Mouse (Mus musculus) kidney, postnatal 10 days (tissue): Measurements from ENCODE around the gene Gm27021.

ENCODE experiments used
- DNase-seq: peaks from one replicate; pipeline ENCODE4 v3.0.0; 2021; ENCODE audit warnings: mixed read lengths

Gm27021 gene

DNA sequence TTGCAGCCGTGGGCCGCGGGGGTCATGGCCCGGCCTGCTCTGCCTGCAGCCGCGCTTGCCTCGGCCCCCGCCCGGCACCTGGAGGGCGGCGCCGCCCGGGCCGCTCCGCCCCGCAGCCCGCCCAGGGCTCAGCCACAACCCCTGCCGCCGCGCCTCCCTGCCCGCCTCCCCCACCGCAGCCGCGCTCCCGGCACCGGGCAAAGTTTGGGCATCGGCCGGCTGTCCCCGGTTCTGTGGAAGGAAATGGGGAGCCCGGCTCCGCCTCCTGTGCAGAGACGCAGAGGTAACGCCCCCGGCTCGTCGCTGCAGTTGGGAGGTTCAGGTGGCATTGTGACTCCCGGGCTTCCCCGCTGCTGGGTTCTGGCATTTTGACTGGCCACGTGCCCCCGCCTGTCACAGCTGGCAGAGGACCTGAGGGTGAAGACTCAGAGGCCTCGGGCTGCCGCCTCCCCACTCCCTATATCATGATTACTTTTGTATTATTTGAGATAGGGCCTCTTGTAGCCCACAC lies 33.5 kb downstream of the Gm27021 start:
- DNase-seq = peak; percentile 80

DNA sequence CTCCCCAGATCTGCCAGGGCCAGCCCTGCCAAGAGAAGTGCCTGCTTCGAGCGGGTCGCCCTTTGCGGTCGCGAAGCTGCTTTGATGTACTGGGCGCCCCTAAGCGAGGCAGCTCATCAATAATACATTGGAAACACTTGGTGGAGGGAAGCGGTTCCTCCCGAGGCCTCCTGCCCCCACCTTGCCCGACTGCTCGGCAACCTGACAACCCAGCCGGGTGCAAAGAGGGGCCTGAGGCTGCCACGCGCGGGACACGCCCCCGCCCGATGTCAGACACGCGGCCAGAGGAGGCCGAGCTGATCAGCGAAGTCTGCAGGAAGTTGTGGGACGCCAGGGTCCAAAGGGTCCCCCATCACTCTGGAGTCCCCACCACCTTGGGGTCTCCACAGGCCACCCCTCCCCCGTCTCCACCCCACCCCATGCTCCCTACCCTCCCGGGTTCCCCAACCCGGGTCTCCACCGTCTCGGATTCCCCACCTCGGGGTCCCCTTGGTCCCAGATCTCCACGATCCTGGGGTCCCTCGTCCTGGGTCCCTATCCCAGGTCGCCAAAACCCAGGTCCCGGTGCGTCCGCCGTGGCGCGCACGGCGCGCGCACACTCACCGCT lies 34.1 kb downstream of the Gm27021 start:
- DNase-seq = peak; percentile 39

- DNase-seq = no peak
These were observed 34.8 kb downstream of the Gm27021 start for GRCm38 (mm10) chr8:120632969-120633664.

DNA sequence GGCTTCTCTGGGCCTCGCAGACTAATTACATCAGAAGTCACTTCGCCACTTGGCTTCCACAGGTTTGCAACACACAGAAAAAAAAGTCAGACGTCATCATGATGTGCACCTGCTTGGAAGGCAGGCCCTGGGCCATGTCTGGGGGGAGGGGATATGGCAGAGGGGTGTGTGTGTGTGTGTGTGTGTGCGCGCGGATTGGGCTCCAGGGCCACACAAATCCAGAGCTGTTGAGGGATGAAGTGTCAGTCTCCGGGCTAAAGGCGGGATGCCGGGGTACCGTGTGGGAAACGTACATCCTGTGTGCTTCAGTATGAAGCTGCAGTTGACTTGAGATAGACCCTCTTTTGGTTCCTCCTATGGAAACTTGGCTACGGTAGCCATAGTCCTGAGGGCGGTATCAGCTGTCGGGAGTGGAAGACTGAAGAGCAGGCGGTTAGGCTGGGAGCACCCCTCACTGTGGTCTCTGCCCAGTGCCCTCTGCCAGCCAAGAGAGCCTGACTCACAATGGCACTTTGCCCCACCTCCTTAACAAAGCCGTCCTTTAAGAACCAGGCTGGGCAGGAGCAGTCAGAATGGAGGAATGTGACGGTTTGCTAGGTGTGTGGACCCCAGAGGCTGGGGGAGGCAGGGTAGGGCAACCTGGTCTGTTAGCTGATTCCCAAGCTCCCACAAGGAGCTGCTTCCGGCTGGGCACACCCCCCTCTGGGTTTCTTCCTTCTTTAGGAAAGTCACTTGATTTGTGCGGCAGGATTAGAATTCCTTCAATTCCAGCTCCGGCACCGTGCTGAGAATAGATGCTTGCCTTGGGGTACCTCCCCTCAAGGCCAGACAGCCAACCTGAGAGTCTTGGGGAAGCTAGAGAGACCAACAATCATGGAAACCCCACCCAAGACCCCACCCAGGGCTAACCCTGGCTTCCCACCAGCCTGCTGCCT lies 36.2 kb downstream of the Gm27021 start:
- no peak for DNase-seq

- no peak for DNase-seq
These were observed 37.0 kb downstream of the Gm27021 start for GRCm38 (mm10) chr8:120630848-120631247.

DNA sequence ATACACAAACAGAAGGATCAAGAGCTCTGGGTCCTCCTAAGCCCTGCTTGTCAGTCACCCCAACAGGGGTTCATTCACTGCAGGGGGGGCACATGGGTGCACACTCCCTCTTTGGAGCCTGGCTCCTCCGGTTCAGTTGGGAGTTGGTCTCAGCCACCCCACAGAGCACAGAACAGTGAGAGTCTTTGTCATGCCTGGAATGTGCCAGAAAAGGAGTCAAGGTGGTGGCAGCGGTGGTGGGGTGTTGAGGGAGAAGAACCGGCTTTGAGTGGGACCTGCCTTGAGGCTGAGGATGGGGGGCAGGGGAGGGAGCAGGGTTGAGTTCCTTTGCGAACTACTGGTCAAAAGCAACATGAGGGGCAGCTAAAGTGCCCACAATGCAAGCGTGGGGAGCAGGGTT lies 37.8 kb downstream of the Gm27021 start:
- DNase-seq = no peak

- DNase-seq = no peak
These were observed 40.6 kb downstream of the Gm27021 start for GRCm38 (mm10) chr8:120627298-120627697.

DNA sequence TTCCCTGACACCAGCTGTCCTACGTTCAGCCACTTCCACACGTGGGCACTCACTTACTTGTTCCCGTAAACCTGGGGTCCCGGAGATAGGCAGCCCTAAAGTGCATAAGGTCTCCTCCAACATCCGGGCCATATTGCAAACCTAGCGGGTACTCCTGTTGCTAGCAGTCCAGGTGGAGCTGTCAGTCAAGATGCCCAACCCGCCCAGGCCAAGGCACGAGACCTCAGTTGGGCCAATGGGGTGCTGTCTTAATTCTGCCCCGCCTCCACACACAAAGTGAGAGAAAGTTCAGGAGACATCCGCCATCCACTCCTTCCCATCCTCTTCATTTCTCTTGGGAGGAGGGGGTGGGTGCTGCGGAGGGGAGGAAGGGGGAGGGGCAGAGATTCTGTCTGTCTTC lies 41.4 kb downstream of the Gm27021 start:
- no peak for DNase-seq

DNA sequence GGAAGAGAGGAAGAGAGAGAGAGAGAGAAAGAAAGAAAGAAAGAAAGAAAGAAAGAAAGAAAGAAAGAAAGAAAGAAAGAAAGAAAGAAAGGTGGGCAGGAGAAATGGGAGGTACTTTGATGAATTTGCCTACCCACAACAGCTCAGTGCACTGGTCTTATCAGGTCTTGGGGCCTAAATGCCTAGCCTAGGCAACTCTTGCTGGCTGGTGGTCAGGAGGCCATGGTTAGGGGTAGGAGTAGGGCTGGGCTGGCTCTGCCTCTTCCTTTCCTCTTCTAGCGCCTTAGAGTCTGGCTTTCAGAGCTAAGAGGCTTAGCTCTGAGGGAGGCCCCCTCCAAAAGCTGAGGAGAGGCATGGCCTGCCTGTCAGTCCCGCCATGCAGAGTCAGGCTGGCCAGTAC lies 44.3 kb downstream of the Gm27021 start:
- no peak for DNase-seq

DNA sequence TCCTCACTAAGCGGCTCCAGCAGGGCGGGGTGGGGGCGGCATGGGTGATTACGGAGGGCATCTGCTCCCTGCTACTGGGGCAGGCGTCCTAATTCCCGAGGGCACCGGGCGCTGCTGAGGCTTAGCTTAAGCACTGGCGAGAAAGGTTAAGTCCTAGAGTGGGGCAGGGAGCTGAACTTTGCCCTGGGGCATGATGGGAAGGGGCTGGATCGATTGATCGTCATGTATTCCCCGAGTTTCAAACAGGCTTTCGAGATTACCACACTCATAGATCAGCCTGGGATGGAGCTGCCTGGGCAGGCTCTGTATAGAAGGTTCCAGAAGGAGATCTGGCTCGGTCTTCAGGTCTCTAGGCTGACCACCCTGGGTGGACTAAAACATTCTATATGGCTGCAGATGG lies 45.7 kb downstream of the Gm27021 start:
- DNase-seq = no peak

DNA sequence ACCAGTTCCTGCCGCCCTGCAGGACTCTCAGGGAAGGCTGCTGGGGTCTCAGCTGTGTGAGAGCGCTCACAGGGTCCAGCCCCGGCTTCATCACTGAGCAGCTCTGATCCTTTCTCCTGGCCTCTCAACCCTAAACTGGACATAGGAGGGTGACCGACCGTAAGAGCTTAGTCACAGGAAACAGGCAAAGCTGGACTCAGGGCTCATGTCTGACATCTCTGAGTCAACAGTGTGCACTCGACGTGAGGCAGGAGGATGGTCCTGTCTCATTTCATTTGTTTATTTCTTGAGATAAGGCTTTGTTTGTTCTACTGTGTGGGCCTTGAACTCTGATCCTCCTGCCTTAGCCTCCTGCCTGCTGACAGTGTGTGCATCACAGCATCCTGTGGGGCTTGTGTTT lies 47.4 kb downstream of the Gm27021 start:
- no peak for DNase-seq

GRCm38 (mm10) chr8:120619235-120620180 lies 48.4 kb downstream of the Gm27021 start:
- DNase-seq = no peak

GRCm38 (mm10) chr8:120618110-120618509 lies 49.8 kb downstream of the Gm27021 start:
- DNase-seq = peak; percentile 80

DNA sequence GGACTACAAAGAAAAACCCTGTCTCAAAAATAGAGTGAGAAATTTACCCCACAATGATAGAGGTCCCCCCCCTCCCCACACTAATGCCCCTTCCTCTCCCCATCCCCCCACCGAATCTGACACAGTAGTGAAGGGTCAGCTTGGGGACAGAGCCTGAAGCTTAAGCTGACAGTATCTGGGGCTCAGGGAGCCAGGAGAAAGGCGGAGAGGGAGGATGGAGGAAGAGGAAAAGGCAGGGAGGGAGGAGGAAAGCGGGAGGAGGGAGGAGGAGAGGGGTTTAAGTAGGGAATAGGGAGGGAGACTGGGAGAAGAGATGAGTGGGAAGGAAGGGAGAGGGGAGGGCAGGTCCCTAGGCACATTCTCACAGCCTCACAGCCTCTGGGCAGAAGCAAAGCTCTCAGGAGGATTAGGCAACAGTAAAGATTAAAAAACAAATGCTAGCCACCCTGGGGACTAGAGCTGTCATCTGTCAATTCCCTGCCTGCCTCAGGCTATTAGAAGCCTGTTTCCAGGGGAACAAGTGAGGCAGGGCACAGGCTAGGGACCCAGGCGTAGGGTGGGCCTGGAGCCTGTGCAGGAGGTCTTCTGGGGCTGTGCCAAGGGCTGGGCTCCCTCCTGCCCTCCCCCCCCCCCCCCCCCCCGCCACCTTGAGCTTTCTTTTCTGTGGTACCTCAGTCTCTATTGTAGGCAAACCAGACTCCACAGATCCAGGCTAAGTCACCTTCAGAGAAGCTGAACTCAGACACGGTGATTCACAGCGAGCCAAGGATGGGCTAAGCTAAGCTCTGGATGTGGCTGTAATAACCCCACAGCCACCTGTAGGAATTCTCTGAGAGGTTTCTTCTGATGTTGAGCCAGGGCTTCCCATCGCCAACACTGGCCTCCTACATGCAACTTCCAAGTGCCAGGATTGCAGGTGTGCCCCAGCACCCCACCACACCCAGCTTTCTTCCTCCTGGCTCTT lies 50.9 kb downstream of the Gm27021 start:
- no peak for DNase-seq

GRCm38 (mm10) chr8:120614491-120614890 lies 53.4 kb downstream of the Gm27021 start:
- no peak for DNase-seq

- no peak for DNase-seq
These were observed 57.1 kb downstream of the Gm27021 start for GRCm38 (mm10) chr8:120610824-120611223.

- peak; percentile 90 for DNase-seq
These were observed 60.0 kb downstream of the Gm27021 start for GRCm38 (mm10) chr8:120607885-120608284.

GRCm38 (mm10) chr8:120607460-120607859 lies 60.4 kb downstream of the Gm27021 start:
- no peak for DNase-seq

- no peak for DNase-seq
These were observed 65.2 kb downstream of the Gm27021 start for GRCm38 (mm10) chr8:120602672-120603071.

- peak; percentile 92 for DNase-seq
These were observed 68.4 kb downstream of the Gm27021 start for GRCm38 (mm10) chr8:120599504-120599903.

DNA sequence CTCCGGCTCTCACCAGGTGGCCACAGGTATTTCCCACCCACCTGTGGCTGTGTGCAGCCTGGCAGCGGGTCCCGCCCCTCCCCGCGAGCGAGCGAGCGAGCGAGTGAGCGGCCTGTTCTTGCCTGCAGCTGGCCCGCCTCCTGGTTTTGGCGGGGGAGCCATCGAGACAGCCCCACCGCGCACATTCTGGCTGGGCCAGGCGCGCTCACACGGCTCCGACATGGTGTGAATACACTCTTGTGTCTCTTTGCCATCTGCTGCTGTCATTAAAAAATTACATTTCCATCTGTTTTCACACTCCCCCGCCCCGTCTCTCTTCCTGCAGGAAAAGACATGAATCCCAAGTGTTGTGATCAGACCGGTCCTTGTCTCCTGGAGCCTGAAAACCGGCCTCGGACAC lies 69.3 kb downstream of the Gm27021 start:
- peak; percentile 51 for DNase-seq
